Mouse (Mus musculus) cerebellum, adult 11-12 months (tissue): ENCODE measurements around the gene Asap3.

Source experiments
- DNase-seq: peaks from one replicate; pipeline ENCODE4 v3.0.0; 2022

Gene Asap3

DNA sequence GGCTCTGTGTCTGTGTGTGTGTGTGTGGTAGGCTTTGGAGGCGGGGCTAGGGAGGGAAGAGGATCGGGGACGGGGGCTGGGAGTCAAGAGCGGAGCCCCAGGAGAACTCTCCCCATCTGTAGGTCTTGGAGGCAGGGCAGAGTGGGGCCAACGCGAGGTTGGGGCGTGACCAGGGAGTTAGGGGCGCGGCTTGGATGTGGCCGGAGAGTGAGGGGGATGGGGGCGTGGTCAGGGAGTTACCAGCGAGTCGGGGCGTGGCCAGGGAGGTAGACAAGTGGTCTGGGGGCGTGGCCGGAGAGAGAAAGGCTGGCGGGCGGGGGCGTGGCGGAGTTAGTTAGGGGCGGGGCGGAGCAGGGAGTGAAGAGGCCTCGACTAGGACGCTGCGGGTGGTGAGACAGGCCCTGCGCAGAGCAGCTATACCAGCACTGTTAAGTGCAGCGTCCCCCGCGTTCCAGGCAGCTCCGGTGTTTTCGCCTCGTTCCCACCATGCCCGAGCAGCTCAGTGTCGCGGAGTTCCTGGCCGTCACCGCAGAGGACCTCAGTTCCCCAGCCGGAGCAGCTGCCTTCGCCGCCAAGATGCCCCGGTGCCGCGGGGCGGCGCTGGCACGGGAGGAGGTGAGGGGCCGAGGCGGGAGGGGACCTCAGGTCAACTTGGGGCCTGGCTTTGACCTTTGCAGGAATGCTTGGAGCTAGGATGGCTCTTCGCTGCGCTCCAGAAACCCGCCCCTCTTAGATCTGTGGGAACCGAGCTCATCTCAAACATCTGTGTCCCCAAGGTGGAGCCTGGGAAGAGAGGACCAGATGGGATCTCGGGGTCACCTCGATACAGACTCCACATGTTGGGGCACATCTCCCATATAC is at the start of gene Asap3:
Gene Asap3, plus strand, starts transcription at position 333 of the 861 bp plus-strand sequence.
- peak; percentile 56 for DNase-seq

DNA sequence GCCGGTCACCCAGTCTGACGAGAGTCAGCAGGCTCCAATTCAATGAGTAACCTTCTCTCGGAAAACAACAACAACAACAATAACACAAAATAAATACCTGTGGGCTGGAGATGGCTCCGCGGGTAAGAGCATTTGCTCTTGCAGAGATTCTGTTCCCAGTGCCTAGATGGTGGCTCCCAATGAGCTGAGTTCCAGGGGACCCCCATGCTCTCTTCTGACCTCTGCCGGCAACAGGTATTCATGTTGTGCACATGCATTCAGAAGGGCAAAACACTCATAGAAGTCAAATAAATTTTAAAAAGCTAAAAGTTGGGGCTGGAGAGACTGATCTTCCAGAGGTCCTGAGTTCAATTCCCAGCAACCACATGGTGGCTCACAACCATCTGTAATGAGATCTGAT is 47.7 kb upstream of the Asap3 start:
- no peak for DNase-seq

DNA sequence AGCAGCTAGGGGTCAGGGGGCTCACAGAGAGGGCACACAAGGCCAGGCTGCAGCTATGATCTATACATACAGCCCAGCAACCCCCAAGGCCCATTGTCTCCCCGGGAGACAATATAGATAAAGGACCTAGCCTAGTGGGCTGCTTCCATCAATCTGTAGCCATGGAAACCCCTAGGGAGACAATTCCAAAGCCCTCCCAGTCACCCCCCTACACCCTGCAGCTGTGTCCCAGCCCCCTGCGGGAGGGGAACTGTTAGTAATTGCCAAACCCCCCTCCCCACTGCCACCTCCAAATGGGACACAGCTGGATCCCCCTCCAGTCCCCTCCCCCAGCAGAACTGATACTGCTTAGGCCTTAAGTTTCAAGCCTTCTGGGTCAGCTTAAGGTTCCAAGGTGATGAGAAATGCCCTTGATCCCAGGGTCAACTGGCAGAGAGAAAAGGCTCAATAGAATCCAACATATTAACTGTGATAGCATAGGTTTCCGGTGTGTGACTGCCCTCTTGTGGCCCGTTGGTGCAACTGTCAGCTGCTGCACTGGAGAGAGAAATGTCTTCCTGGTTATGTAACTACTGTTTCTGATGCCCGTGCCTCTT is 46.3 kb upstream of the Asap3 start:
- DNase-seq, result peak; percentile 75

DNA sequence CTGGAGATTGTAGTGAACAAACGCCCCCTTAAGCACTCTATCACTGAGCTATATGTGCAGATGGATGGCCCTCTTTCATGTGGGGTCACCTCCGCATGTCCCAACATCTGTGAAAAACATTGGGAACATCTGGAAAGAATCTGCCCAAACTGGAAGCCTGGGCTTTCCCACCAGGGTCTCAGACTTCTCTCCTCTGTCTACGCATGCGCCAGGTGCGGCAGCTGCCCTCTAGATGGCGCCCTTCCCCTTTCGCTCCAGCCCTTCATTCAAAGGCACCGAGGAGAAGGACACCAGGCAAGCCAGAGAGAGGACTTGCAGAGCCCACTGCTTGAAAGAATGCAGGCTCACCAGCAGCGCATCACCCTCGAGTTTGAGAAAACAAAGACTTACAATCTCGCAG is 42.7 kb upstream of the Asap3 start:
- DNase-seq, result peak; percentile 66

DNA sequence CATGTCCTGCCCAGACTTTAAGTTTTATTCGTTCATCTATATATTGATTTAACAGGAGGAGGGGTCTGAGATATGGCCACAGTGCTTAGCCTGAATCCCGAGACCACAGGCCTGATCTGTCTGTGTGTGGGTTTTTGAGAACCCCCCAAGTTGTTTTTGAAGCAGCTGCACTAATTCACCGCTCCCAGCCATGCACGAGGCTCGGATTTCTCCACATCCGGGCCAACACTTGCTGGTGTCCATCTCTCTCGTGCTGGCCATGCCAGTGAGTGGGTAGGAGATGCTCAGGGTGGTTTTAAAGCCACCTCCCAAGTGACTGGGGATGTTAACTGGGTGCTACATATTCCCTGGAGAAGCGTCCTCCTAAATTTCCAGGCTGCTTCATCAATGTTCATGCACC is 41.2 kb upstream of the Asap3 start:
- no peak for DNase-seq

DNA sequence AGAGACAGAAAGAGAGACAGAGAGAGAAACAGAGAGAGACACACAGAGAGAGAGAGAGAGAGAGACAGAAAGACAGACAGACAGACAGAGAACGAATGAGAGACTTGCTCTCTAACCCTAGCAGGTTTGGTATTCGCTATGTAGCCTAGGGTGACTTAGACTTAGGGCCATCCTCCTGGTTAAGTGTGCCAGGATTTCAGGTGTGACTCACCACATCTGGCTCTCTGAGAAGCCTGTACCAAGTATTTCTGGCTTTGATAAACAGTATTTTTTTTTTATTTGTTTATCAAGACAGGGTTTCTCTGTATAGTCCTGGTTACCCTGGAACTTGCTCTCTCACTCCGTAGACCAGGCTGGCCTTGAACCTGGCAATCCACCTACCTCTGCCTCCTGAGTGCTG is 38.5 kb upstream of the Asap3 start:
- no peak for DNase-seq

DNA sequence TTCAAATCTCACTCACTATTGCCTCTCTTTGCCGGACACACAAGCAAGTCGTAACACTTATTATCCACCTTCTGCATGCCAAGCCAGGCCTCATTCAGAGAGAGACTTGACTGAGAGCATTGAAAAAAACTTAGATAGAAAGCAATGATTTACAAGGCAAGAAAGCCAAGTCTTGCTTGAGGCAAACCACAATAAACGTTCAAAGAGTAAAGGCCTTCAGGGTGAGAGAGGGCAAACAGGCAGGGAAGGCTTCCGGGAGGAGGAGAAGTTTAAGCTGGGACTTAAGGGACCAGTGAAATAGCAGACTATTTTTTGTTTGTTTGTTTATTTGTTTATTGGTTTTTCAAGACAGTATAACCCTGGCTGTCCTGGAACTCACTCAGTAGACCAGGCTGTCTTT is 35.8 kb upstream of the Asap3 start:
- no peak for DNase-seq

DNA sequence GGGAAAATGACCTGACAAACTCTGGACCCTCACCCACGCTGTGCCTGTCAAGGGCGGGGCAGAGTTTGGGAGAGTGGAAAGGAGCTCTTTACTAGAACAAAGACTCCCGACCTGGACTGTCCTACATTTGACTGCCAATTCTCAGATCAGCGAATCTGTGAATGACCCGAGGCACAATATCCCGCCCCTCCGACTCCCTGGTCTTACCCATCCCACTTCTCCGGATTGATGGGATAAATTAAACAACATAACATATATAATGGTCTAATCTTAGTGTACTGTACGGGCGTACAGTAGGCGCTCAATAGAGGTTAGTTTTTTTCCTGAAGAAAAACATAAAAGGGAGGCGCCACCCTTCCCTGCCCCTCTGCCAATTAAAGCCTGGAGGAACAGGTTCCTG is 34.7 kb upstream of the Asap3 start:
- DNase-seq, result no peak

DNA sequence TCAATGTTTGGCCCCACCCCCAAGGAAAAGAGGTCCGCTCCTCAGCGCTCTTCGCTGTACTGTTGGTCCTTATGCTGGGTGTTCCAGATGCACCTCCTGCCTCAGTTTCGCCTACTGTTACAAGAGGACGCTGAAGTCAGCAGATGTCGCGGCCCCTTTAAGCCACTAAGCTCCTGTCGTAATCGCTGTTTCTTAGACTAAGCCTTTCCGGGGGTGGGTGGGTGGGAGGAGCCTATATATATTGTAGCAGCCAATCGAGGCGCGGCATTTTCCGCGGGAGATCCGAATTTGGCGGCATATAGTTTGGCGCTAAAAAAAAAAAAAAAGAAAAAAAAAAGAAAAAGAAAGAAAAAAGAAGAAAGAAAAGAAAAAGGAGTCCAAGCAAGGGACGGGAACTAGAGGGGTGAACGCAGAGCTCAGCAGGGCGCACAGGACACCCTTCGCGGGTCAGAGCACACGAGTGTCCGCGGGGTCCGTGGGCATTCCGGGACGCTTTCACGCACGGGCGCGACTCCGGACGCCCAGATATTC is 34.1 kb upstream of the Asap3 start, which contains the start of gene E2f2:
Gene E2f2, plus strand, starts transcription at position 384 of the 531 bp plus-strand sequence.
- DNase-seq, result no peak

DNA sequence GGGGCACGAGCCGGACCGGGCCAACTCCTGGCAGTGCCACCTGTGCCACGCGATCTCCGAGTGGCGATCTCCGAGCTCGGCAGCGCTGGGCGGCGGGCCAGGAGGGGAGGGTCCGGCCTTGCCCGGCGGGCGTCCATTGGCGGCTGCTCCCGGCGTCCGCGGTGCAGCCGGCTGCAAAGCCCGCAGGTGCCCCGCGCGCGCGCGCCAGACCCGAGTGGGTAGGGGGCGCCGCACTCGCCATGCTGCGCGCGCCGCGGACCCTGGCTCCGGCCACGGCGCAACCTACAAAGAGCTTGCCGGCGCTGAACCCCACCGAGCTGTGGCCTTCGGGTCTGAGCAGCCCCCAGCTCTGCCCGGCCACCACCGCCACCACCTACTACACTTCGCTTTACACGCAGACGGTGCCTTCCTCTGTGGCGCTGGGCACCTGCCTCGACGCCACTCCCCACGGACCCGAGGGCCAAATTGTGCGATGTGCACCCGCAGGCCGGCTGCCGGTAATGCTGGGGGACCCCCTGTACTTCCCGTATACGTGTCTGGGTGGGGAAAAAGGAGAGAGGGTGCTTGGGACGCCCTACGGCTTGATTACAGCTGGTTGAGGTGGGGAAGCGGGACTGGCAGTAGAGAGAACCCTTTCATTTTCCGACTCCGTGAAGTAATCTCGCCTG is 33.5 kb upstream of the Asap3 start:
- no peak for DNase-seq

DNA sequence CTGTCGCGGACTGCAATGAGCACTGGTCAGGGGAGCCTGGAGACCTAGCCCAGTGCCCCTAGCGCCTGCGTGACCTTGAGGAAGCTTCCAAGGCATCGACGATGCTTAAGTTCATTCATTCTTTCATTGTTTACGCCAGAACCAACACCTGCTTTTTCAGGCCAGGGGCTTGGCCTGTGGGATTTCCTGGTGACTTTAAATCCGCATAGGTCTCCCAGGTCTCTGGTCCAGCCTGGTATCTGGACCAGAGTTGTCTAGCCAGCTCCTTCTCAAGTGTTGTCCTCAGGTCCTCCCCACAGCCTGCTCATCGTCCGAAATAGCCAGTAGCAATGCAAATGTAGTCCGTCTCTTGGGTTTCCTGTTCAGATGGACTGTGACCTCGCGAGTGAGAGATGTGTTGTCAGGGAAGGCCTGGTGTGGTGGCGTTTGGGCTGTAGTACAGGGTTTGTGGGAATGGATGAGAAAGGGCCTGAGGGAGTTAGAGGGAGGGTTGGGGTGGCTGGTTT is 32.9 kb upstream of the Asap3 start:
- DNase-seq, result no peak

DNA sequence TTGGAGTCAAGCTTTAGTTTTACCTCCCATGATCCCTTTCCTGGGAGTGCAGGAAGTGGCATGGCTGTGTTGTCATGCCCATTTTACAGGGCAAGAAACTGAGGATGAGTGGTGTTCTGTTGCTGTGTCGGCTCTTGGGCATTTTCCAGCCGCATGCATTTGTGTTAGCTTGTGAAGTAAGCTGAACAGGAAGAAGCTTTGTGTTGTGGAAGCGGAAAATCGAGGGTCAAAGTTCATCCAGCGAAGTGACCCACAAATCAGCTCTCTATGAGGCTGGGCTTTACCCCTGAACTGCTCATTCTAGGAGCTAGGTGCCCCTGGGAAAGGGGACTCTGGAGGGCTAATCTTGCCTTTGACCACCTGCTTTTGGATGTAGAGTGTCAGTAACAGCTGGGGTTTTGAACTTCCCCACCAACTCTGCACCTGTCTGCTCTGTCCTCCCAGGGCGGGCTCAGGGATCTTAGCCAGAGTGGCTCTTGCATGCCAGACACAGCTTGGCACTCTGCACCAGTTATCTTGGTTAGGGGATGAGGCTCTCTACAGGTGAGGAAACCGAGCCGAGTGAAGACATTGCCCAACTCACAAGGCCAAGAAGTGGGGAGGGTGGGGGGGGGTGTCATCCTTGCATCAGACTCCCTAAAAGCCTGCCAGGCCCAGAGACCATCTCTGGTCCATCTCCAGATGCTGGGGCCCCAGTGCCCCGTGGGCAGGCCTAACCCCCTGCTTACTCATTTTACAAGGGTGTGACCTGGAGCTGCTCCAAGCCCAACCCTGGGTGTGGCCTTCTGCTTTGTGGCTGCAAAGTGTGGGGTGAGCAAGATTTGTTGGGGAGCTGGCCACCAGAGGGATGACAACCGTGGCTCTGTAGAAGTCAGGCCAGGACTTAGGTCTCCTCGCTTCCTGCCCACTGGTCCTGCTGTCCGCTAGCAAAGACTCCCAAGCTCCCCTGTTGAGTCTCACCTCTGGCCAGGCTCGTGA is 31.7 kb upstream of the Asap3 start:
- DNase-seq, result no peak

DNA sequence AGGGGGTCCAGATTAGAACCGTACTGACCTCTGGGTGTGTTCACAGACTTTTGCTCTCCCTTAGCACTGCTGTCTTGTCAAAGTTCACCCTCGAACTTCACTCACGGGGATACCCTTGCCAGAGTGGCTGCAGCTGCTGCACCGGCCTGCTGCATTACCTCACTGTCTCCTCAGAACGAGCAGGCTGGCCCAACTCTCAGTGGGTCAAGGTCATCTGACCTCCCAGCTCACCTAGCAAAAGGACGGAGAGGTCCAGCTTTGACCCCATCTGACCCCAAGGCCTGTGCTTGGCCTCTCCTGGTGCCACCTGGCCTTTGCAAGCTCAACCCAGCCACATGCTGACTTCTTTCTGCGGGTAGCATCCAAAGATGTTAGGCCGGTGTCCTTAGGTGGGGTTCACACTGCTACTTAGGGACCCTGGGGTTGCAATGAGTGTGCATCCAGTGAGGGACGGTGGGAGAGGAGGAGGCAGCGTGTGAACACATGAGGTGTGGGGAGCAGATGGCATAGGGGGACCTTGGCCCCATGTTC is 30.1 kb upstream of the Asap3 start:
- DNase-seq, result no peak

DNA sequence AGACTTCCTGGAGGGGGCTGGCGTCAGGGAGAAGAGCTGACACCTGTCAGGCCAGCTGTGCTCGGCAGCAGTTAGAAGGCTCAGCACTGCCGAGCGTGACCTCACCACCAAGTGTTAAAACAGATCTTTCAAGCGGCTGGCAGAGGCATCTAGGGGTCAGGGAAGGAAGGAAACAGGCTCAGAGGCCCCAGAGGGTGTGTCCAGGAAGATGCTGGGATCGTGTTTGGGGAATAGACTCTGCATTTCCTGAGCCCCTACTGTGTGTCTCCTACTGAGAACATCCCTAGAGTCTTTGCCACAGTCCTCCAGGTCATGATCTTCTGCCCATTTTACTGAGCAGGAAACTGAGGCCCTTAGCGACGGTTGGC is 28.9 kb upstream of the Asap3 start:
- no peak for DNase-seq

DNA sequence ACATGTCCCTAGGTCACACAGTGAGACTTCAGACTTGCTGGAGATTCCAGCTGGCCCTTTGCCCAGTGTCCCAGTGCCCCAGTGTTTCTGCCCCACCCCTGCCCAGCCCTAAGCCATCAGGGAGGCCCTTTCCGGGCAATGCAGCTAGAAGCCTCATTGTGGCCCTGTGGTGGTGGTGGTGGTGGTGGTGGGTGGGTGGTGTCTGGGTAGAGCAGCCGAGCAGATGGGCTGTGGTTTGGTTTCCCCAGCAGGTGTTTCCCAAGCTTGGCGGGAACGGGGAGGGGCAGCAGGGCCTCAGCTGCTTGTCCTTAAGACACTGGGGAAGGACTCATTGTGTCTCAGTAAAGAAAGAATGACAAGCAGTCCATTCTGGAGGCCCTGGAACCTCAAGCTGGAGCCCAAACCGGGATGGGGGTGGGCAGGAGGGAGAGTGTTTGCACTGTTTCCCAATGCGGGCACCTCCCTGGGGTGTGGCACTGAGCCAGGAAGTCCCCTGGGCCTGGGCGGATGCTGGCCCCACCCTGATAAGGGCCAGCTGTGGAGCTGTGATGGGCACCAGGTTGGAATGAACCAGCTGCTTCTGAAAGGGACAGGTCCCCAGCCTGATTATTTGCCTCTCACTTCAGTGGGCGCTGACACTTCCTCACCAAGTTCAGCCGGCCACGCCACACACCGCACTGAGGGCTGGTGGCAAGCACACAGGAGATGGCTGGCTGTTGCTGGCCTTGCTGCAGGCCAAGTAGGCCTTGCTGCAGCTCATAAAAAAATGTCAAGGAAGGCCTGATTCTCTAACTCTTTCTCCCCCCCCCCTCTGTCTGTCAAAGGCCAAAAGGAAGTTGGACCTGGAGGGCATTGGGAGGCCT is 28.3 kb upstream of the Asap3 start:
- no peak for DNase-seq

DNA sequence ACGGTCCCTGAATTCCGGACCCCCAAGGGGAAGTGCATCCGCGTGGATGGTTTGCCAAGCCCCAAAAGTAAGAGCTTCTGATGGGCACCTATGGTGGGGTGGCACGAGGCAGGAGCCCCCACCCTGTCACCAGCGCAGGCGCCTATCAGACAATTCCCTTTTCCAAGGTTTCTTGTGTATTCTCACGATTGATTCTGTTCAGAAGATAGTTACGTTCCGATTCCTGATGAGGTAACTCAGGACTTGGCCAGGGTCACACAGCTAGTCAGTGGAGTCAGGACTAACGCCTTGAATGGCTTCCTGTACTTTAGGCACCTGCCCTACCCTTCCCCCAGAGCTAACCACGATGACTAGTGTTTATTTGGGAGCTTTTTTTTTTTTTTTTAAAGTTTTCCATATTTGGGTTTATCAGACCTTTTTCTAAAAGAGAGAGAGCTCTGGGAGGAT is 27.7 kb upstream of the Asap3 start:
- DNase-seq, result no peak

DNA sequence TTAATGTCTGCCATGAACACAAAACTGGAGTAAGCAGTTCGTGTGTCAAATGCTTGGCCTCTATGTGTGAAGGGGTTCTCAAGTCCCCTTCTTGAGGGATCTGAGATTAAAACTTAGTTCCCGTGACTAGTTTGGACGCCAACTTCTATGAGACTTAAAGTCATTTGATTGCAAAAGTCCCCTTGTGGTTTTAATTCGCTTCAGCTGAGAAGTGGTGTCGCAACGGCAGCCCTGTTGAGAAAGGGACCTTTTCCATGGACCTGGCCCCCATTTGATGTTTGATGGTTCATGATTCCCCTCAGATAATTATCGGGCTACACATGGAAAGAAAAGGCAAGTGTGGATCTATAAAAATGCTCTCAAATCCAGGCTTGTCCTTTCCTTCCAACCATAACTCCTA is 26.7 kb upstream of the Asap3 start:
- DNase-seq, result no peak

DNA sequence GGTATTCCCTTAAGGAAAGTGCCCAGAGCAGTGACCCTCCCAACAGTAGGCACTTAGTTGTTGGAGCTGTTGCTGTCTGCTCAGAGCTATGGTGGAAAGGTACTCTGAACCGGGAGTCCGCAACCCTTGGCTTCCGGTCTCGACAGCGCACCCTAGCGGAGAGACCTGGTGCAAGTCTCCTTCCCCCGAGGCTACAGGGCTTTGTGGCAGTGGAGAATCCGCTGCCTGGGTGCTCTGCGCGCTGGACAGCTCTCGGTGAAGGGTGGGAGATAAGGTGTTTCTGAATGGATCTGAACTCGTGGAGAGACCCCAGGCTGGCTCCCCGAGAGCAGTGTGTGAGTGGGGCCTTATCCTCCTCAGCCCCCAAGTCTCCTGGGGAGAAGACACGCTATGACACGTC is 26.2 kb upstream of the Asap3 start:
- peak; percentile 29 for DNase-seq

DNA sequence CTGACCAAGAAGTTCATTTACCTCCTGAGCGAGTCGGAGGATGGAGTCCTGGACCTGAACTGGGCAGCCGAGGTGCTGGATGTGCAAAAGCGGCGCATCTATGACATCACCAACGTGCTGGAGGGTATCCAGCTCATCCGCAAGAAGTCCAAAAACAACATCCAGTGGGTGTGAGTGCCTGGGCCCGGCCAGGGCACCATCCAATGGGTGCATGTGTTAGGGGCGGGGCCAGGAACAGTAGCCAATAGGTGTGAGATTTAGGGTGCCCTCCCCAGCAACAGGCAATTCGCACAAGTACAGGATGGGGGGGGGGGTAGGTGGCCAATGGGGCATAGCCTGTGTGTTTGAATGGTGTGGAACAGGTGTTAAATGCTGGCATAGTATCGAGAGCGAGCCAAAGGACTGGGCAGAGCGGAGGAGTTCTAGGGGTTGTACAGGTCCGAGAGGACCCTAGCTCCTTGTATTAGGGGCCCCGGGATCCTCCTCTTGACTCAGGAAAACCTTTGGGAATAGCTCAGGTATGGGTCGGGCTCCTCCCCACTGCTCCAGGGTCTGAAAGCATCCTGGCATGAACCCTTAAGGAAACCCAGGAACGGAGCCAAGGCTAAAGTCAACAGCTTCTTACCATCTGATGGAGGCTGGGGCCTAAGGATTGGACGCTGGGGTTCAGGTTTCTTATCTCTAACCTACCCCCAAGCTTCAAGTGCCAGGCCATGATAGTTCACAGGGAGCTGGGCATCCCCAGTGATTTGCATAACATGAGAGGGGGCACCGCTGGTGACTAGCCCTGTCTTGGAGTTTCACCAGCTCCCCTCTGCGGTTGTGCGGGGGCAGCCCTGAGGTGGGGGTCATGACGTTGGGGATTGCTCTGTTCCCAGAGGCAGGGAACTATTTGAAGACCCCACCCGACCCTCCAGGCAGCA is 25.5 kb upstream of the Asap3 start:
- DNase-seq, result peak; percentile 57

DNA sequence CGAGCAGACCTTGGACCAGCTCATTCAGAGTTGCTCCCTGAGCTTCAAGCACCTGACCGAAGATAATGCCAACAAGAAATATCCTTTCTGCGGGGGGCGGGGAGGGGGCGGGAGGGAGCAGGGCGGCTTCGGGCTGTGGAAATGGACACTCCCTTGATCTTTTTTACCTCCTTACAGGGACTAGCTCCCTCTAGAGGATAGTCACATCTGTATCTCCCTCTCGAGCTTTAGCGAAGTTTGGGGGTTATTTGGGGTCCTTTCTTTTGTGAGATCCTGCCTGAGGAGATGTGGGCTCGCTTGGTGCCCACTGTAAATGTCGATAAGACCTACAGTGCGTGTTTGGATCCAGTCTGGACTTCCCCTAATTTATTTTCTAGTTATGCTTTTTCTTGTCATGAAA is 24.8 kb upstream of the Asap3 start:
- DNase-seq, result no peak
